Mouse (Mus musculus): Measurements from ENCODE around the gene Usp5.

The Usp5 gene

DNA sequence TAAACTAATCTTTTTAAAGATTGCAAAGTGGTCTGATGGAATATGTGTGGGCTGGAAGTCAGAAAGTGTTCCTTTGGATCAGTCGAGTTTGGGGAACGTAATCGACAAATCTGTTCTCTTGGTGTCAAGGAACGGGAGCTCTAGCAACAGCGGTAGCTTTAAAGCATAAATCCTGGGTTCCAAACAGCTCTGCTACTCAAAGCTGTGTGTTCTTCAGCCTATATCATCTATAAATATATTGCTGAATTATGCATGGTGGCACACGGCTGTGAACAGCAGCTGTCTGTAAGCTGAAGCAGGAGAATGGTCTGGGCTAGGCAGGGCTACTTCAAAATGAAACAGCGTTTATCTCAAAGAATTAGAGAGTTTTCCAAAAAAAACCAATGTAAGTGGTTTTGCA, 48.4 kb downstream of the Usp5 start:
- DNase-seq: peak; percentile 1

DNA sequence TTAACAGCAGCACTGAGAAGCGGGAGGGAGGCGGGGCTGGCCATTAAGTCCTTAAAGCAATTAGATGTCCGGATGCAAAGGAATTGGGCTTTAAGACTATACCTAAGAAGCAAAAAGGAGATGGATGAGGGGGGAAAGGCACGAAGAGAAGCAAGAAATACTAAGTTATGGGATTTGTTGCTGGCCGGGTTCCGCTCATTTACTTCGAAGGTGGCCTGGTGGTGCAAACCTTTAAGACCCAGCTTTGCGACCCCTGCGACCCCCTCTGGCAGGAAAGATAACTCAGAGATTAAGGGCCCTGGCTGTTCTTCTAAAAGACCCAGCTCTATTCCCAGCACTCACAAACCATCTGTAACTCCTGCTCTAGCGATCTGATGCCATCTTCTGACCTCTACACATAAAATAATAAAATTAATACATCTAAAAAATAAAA, 49.3 kb downstream of the Usp5 start:
- DNase-seq: no peak

DNA sequence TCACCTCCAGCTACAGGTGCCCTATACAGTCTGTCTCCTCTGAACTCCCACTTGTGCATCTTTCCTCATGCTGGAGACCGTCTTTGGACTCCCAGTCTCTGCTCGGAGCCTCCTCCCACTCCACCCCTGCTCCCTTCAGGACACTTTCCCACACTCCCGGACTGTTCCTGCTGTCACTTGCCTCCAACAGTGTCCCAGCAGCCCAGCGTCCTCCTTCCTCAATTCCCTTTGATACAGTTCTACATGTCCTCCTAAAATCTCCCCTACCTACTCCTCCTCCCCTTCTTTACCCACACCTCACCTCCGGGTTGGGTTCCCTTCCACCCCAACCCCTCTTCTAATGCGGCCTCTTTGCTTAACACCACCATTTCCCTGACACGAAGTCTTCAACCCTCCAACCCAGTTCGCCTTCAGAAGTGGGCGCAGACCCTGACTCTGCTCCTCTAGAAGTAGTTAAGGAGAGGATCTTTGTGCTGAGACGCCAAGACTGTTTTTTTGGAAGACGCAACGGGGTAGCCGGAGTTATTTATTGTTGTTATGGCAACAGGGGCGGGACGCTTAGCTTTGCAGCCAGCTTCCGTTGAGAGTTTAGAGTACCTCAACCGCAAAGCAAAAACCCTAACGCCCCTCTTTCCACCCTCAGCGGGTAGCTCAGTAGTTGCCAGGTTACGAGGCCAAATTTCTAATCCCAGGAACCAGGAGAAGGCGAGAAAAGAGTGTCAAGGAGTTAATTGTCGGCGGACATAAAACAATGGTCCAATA, 49.9 kb downstream of the Usp5 start, which contains the start of gene Lrrc23:
Gene Lrrc23, minus strand, starts transcription at position 506 of the 762 bp plus-strand sequence.
- DNase-seq: peak; percentile 45

DNA sequence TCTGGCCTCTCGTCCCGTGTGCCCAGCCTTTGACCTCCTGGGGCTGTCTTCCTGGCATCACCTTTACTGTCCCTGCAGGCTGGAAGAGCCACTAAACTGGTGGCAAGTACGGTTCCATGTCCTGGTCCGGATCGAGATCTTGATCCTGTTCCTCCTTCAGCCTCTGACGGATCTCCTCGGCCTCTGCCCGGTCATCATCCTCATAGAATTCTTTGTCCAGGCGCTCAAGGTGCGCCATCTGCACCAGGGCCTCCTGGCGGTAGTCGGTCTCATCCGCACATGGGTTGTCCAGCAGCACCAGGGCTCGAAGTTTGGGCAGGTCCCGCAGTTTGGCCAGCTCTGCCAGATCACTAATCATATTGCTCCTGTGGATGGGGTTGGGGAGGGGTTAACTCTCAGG, 58.8 kb downstream of the Usp5 start:
- peak; percentile 70 for DNase-seq

DNA sequence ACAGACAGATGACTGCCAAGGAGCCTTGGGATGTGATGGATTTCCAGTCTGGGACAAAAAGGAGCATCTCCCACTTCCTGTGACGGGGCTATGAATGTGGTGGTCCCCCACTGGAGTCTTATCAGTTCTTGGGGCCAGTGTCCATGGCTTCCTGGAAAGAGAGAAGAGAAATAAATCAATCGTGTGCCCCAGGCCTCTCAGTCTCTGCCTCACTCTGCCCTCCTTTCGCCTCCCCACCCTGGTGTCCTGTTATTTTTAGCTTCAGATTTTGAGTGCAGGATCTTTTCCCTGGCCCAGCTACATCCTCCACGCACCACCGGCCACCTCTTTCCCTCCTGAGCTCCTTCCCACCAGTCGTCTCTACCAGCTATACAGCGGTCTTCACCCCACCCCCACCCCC, 59.3 kb downstream of the Usp5 start:
- DNase-seq: peak; percentile 63

DNA sequence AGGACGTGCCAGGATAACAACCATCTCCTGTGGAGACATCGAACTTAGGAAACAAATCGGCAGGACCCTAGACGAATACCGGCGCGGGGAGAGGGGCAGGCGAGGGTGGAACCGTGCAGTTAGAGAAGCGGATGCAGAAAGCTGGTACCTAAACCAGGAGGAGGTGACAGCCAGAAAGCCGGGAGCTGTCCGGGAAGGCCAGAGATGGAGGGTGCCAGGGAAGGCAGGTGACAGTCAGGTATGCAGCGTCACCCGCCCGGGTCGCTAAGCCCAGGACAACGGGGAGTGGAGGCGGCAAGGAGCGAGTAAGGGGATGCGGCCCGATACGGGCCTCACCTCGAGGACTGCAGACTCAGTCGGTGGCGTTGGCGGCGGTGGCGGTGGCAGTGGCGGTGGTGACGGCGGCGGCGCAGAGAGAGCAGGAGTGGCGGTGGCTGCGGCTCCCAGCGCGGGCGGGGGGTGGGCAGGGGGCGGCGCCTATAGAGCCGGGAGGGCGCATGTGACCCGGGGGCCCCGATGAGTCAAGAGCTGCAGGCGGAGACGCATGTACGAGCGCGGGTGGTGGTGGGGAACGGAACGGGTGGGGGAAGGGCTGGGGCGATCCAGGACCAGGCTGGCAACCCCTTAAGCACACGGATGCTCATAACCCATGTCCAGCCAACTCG, 60.1 kb downstream of the Usp5 start, which contains the start of gene Eno2:
Gene Eno2, minus strand, starts transcription at position 573 of the 665 bp plus-strand sequence.
- DNase-seq: peak; percentile 86

DNA sequence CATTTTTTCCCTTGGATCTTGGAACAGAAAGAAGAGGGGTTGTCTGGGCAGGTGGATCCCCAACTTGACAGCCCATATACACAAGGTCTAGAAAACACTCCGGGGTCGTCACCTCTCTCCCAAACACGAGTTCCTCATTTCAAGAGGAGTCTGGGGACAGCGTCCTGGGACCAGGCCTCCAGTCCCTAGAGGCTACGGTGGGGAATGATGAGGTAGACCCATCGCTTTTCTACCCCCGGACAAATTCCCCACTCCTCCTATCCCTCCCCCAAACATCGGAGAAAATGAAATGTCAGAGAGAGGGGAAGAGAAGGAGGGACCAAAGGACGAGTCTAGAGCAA, 60.6 kb downstream of the Usp5 start:
- DNase-seq: no peak

DNA sequence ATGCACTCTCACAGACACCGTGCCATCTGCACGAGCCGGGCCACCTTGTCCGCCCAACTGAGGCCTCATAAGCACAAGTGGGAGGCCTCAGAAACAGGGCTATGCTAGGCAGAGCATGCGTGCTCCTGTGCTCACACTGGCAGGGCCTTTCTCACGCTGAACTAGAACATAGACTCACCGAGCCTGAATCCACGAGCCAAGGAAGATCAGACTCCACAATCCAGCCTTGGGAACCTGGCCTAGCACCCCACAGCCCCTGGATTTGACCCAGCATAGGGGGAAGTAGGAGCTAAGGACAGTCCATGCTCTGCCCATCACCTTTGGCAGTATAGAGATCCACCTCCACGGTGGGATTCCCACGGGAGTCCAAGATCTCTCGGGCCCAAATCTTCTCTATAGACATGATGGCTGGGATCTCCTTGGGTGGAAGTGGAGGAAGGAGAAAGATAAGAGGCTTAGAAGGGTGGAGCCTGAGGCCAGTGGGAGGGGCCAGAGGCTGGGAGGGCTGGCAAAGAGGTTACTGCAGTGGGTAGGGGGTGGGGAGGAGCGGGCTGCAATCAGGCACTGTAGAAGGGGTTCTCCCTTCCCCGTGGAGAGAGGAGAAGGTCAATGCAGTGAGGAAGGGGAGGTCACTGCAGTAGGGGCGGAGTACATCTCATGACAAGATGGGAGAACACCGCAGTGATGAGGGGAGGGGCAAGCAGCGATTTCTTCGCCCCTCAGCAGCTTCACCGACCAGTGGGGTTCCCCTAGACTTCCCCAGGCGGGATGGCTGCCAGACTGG, 61.2 kb downstream of the Usp5 start:
- DNase-seq: peak; percentile 82

DNA sequence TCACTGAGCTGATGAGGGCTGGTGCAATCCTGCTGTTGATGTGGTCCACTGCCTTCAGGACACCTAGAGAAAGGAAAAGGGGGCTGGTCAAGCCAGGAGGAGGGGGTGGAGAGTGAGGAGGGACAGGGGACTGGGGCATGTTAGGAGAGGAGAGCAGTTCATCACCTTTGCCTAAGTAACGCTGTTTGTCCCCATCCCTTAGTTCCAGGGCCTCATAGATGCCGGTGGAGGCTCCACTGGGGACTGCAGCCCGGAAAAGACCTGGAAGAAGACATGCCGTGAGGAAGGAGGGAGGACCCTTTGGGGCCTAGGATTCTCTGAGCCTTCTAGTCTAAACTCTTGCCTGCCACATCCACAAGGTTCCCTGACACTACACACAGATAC, 61.8 kb downstream of the Usp5 start:
- peak; percentile 42 for DNase-seq

DNA sequence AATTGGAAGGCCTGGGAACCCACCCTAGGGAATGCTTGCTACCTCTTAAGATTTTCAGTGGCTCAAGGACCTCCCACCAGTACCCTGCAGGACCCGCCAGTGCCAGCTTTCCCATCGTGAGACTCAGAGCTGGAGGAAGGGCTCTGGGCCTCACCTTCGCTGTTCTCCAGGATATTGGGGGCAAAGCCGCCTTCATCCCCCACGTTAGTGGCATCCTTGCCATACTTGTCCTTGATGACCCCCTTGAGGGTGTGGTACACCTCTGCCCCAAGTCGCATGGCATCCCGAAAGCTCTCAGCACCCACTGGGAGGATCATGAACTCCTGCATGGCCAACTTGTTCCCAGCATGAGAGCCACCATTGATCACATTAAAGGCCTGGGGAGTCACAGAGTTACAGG, 63.3 kb downstream of the Usp5 start:
- no peak for DNase-seq

Measured in cerebellum, adult 11-12 months (tissue).